Mouse (Mus musculus) neural tube, embryonic 11.5 days (tissue): ENCODE data around the gene Zfp493. TPM values are rescaled to one million over a fixed set of nuclear protein-coding genes. Genes with fewer than 3 reads are reported as not detected.
"Not testable (repeated sequence)": the region's sequence is repeated elsewhere in the genome, so short reads cannot be mapped to it uniquely, and the experiment has no call there.

Experiments used
- ATAC-seq: fragments of 200-750 bp; cut with Nextera tagmentation; 2 replicates; pipeline ENCODE4 v1.8.0; 2017; ENCODE audit warnings: moderate number of reproducible peaks, mild to moderate bottlenecking, moderate TSS enrichment, moderate library complexity; ENCODE audit not compliant: insufficient read depth, low FRiP score, low TSS enrichment
- DNase-seq: peaks from one replicate; pipeline ENCODE4 v3.0.0-alpha.2; 2015; ENCODE audit warnings: low spot score
- H3K27ac ChIP-seq: fragments of 300-500 bp; sonication (generic); 2 replicates; pipeline ENCODE4 v1.5.1; 2014; ENCODE audit warnings: low read depth, mild to moderate bottlenecking, low read length
- H3K27me3 ChIP-seq: fragments of 300-500 bp; sonication (generic); 2 replicates; pipeline ENCODE4 v1.6.1; 2014; ENCODE audit warnings: mild to moderate bottlenecking, low read length, mixed read lengths; ENCODE audit not compliant: control insufficient read depth, insufficient read depth
- H3K36me3 ChIP-seq: fragments of 300-500 bp; sonication (generic); 2 replicates; pipeline ENCODE4 v1.6.1; 2014; ENCODE audit warnings: mild to moderate bottlenecking, low read length, moderate library complexity, mixed read lengths; ENCODE audit not compliant: control insufficient read depth, insufficient read depth
- H3K4me1 ChIP-seq: fragments of 300-500 bp; sonication (generic); 2 replicates; pipeline ENCODE4 v1.6.1; 2014; ENCODE audit warnings: low read length, mixed read lengths; ENCODE audit not compliant: control insufficient read depth, insufficient read depth
- H3K4me2 ChIP-seq: fragments of 300-500 bp; sonication (generic); 2 replicates; pipeline ENCODE4 v1.6.1; 2014; ENCODE audit warnings: low read depth, mild to moderate bottlenecking, moderate library complexity
- H3K4me3 ChIP-seq: fragments of 300-500 bp; sonication (generic); 2 replicates; pipeline ENCODE4 v1.5.1; 2014; ENCODE audit warnings: low read depth, low read length
- H3K9ac ChIP-seq: fragments of 300-500 bp; sonication (generic); 2 replicates; pipeline ENCODE4 v1.6.1; 2014; ENCODE audit warnings: mild to moderate bottlenecking, low read length
- H3K9me3 ChIP-seq: fragments of 300-500 bp; sonication (generic); 2 replicates; pipeline ENCODE4 v1.6.1; 2016; ENCODE audit warnings: low read length; ENCODE audit not compliant: control insufficient read depth
- WGBS: fragments of 180-500 bp; shearing (Covaris S2); extraction: QIAGEN DNeasy Blood & Tissue Kit; methylation state at CpG from one replicate; pipeline ENCODE4 v1.1.7; 2014; 5-methylcytosine and 5-hydroxymethylcytosine counted together
- polyA plus RNA-seq: library from polyadenylated mRNA; unstranded; fragments of >200 nt; fragmentation: Nextera tagmentation; extraction: Ambion mirVana; gene quantifications from 2 replicates; pipeline ENCODE4 v1.2.1, GENCODE M21; 2014

Zfp493 gene
- 2.9 and 3.4 TPM in 2 replicates for polyA plus RNA-seq

DNA sequence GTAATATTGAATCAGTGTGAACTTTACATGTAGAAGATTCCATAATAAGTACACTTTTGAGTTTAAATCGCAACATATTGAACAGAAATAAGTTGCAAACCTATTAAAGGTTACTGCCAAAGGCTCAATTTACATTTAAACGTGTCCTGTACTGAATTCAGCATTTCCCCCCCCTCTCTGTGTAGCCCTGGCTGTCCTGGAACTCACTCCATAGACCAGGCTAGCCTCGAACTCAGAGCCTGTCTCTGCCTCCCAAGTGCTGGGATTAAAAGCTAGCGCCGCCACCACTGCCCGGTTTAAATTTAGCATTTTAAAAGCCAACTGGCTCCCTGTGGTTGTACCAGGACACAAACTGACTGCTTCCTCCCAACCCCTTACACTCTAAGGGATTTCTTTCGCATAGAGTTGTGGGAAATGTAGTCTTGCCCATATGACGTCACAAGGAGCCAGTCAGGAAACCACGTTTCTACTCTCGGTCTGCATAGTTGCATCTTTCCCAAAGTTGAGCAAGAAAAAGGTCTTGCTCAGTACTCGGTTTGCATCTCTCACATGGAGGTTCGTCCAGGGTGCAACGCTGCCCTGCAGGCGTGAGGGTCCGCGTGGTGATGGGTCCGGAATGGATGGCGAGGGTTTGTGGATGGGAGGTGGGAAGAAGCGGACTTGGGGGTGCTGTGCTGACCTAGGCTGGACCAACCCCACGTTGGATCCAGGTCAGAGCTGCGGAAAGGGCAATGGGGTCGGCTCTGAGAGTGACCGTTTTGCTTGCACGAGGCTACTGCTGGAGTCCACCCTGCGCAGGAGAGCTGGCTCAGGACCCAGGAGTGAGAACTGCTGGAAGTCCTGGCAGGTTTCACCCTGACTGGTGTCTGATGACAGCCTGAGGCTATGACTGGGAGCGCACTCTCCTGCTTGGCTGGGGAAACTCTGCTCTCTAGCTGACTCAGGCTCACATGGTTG is at the start of gene Zfp493:
TSS of gene Zfp493 (plus strand) at position 429 of the 957 bp plus-strand sequence.
- DNase-seq (peak; percentile 69), ATAC-seq (peak; percentile 97)
- H3K9me3 ChIP-seq: no peaks in the 10 kb centered on the region
- peak within 1 kb of the TSS; percentile 56 for H3K9ac ChIP-seq
- H3K36me3 ChIP-seq: no peaks in the 10 kb centered on the region
- peak within 1 kb of the TSS; percentile 48 for H3K4me3 ChIP-seq
- no peak within 1 kb of the TSS for H3K27ac ChIP-seq
- no peaks in the 10 kb centered on the region for H3K4me1 ChIP-seq
- H3K4me2 ChIP-seq: peak within 1 kb of the TSS; percentile 54
- no peaks in the 10 kb centered on the region for H3K27me3 ChIP-seq
- WGBS: 9% methylated on average over 26 of the region's 26 CpGs

DNA sequence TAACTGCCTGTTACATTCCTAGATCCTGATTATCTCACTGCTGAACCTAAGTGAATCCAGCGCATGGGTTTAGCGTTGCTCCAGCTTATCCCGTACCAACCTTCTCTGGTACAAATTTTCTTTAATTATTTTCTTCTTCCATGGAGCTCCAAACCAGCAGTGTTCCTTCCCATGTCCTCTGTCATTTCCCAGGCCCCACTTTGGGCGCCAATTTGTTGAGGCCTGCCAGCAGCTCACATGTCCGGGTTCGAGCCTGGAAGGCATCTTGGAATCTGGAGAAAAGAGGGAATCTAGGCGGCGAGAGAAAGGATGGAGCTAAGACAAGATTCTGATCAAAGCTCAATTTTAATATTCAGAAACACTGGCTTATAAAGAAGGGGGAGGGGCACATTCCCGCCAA is 45.1 kb upstream of the Zfp493 start:
- DNase-seq, H3K27ac ChIP-seq, H3K4me1 ChIP-seq, H3K4me2 ChIP-seq, H3K4me3 ChIP-seq, H3K9me3 ChIP-seq, H3K9ac ChIP-seq, ATAC-seq, H3K27me3 ChIP-seq, H3K36me3 ChIP-seq: not testable (repeated sequence)
- WGBS: 94% methylated on average over 9 of the region's 9 CpGs

DNA sequence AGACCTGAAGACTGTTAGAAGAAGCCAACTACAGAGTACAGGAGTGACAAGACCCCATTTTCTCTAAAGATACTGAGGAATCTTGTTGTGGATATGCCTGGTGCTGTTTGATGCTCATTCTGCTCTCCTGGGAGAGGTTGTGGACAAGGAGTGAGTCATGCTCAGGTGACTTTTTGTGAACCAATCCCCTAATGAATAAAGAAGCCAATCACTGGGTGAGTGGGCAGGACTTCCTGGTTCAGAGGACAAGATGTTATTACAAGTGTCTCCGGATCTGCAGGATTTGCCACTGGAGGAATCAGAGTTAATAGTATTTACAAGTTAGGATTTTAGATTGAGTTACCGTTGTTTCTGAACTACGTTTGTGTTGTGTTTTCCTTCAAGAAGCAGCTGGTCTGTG is 36.6 kb upstream of the Zfp493 start:
- DNase-seq: no peak
- Histone ChIP-seq H3K9ac (no peak overlapping the region), H3K4me2 (no peak overlapping the region), H3K27ac (no peak overlapping the region), H3K9me3 (no peaks in the 10 kb centered on the region), H3K36me3 (no peaks in the 10 kb centered on the region), H3K27me3 (no peaks in the 10 kb centered on the region), H3K4me3 (no peak overlapping the region), H3K4me1 (no peaks in the 10 kb centered on the region)
- no peak for ATAC-seq
- 96% methylated on average over 3 of the region's 3 CpGs for WGBS

DNA sequence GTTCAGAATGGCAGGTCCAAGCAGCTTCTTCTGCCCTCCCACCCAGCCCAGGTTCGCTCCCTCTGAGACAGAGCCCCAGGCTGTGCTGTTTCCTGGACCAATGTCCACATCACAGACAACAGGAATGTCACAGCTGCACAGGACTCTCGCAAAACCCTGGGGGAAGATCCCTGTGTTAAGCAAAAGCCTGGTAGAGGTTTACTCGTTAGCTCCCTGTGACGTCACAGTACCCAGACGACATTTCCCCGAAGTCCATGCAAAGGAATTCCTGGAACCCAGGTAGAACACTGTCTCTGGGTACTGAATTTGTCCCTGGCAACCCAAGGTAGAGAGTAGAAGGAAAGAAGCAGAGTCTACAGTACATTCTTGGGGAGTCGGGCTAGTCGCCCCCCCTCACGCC is 35.6 kb upstream of the Zfp493 start:
- H3K4me2 ChIP-seq: no peak overlapping the region
- H3K4me1 ChIP-seq: no peaks in the 10 kb centered on the region
- H3K4me3 ChIP-seq: no peak overlapping the region
- H3K9ac ChIP-seq: no peak overlapping the region
- H3K27ac ChIP-seq: no peak overlapping the region
- H3K36me3 ChIP-seq: no peaks in the 10 kb centered on the region
- H3K27me3 ChIP-seq: no peaks in the 10 kb centered on the region
- 85% methylated on average over 9 of the region's 9 CpGs for WGBS
- no peak for DNase-seq
- no peaks in the 10 kb centered on the region for H3K9me3 ChIP-seq
- no peak for ATAC-seq

DNA sequence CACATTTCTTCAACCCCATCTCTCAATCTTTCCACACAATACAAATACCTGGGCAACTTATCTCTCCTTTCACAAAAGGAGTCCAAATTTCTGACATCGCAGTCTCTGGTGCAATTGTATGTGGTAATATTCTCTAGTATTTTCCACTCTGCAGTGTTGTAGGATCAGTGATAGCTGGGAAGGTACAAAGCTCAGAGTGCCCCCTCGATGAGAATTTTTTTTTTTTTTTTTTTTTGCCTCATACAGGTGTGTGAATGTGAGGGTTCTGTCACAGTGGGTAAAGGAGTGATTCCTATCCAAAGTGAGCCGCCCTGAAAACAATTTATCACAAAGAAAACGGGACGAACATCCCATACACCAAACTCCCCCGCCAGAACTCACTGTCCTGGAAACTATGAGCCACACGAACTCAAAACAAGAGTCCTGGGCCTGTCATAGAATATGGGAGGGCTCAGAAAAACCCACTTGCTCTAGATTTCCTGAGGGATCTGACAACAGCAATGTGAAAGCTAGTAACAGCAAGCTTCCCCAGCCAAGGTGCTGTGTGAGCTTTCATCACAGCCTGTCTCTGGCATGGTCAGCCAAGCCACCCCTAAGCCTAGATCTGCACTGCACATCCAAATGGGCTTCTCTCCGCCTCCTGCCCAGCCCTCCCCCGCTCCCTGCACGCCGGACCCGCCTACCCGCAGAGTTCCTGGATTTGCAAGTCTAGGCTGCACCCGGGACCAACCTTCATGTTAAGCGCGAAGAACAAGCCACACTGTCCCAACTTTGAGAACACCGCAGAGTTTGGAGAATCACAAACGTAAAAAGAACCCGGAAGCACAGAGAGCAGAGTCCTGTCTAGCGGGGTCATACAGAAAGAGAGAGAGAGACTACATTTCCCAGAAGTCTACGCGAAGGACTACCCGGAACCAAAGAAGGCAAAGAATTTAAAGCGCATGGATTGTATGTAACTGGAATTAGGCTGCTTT is 24.9 kb upstream of the Zfp493 start, which contains the start of gene Zfp85:
TSS of gene Zfp85 (minus strand) at position 896 of the 974 bp plus-strand sequence.
- no peaks in the 10 kb centered on the region for H3K36me3 ChIP-seq
- H3K27ac ChIP-seq: no peak within 1 kb of the TSS
- H3K4me2 ChIP-seq: peak within 1 kb of the TSS; percentile 52
- no peaks in the 10 kb centered on the region for H3K4me1 ChIP-seq
- H3K27me3 ChIP-seq: no peaks in the 10 kb centered on the region
- H3K4me3 ChIP-seq: peak within 1 kb of the TSS; percentile 62
- peak within 1 kb of the TSS; percentile 69 for H3K9ac ChIP-seq
- 9% methylated on average over 24 of the region's 24 CpGs for WGBS
- ATAC-seq: peak; percentile 92
- DNase-seq: peak; percentile 67
- H3K9me3 ChIP-seq: no peaks in the 10 kb centered on the region

DNA sequence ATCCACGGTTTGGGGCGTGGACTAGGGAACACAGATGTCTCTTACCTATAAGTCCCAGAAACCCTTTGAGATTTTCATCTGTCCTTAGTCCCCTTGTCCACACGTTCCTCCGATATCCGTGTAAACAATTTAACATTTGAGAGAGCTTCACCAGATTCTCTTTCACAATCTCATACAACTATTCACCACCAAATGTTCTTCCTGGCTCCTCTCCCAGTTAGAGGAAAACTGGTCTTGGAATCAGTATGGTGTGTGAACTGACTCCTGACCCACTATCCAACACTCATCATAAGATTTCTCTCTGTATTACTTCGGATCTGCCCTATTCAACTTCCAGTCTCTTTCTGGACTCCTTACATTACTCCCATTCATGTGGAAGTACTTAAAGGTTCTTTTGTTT is 23.7 kb upstream of the Zfp493 start:
- H3K36me3 ChIP-seq: no peaks in the 10 kb centered on the region
- H3K4me3 ChIP-seq: no peak overlapping the region
- no peak overlapping the region for H3K9ac ChIP-seq
- H3K27ac ChIP-seq: no peak overlapping the region
- 89% methylated on average over 6 of the region's 6 CpGs for WGBS
- H3K4me1 ChIP-seq: no peaks in the 10 kb centered on the region
- DNase-seq (no peak), ATAC-seq (no peak)
- H3K9me3 ChIP-seq: no peaks in the 10 kb centered on the region
- no peaks in the 10 kb centered on the region for H3K27me3 ChIP-seq
- no peak overlapping the region for H3K4me2 ChIP-seq

DNA sequence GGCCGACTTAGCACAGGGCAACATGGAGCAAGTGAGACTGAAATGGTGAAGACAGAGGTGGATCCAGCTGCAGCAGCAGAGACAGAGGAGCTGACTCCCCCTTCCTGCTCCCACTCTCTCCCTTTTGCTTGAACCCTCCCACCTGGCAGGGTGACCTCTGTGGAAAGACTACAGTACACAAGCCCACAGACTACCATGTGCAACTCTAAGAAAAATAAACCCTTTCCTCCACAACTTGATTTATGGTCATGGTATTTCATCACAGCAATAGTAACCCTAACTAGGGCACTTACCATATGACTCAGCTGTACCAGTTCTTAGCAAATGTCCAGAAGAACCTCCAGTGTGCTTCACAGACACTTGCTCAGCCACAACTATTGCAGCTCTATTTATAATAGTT is 19.5 kb upstream of the Zfp493 start:
- Histone ChIP-seq H3K36me3 (no peaks in the 10 kb centered on the region), H3K4me1 (no peaks in the 10 kb centered on the region), H3K27ac (no peak overlapping the region), H3K27me3 (no peaks in the 10 kb centered on the region), H3K9ac (no peak overlapping the region), H3K9me3 (no peaks in the 10 kb centered on the region), H3K4me2 (no peak overlapping the region), H3K4me3 (no peak overlapping the region)
- no peak for DNase-seq
- ATAC-seq: no peak
- WGBS: 94% methylated on average over 1 of the region's 1 CpGs

DNA sequence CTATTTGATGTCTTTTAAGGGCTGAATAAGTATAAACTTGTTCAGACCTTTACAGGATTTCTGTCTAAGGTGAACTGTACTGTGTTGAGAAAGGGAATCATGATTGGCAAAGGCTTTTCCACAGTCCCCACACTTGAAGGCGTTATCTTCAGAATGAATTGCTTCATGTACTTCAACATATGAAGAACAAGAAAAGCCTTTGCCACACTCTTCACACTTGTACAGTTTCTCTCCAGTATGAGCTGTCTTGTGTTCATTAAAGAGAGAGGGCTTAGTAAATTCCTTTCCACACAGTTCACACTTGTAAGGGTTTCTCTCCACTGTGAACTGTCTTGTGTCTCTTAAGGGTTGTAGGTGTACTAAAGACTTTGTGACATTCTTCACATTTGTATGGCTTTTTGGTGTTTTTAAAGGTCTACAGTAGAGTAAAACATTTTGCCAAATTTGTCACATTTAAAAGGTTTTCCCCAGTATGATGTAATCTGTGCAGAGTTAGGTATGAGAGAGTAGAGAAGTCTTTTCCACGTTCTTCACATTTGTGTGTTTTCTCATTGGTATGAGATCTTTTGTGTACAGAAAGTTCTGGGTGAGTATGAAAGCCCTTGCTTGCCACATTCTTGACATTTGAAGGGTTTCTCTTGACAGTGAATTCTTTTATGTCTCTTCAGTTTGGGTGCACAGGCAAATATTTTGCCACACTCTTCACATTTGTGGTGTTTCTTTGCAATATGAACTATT is 16.3 kb upstream of the Zfp493 start:
- WGBS: 77% methylated on average over 2 of the region's 2 CpGs
- no peak overlapping the region for H3K27ac ChIP-seq
- H3K27me3 ChIP-seq: no peaks in the 10 kb centered on the region
- DNase-seq (no peak), ATAC-seq (no peak)
- H3K4me3 ChIP-seq: no peak overlapping the region
- H3K9ac ChIP-seq: no peak overlapping the region
- H3K9me3 ChIP-seq: no peaks in the 10 kb centered on the region
- no peaks in the 10 kb centered on the region for H3K4me1 ChIP-seq
- H3K4me2 ChIP-seq: no peak overlapping the region
- H3K36me3 ChIP-seq: no peaks in the 10 kb centered on the region
